Mouse (Mus musculus) ovary, postnatal 14 days (tissue): ENCODE measurements around the gene Scamp2.

Experiments
- DNase-seq: peaks from one replicate; pipeline ENCODE4 v3.0.0; 2022; ENCODE audit warnings: low spot score

Gene Scamp2

GRCm38 (mm10) chr9:57560861-57561710, at the start of gene Scamp2:
Gene Scamp2, plus strand, starts transcription at chr9:57560943.
- DNase-seq: peak; percentile 89

- DNase-seq: peak; percentile 58
These were observed 43.6 kb upstream of the Scamp2 start for GRCm38 (mm10) chr9:57517113-57517512.

- DNase-seq: no peak
These were observed 40.2 kb upstream of the Scamp2 start for GRCm38 (mm10) chr9:57520375-57521055.

GRCm38 (mm10) chr9:57521056-57521911, 39.5 kb upstream of the Scamp2 start, which contains the start of gene Cox5a:
Gene Cox5a, plus strand, starts transcription at chr9:57521274.
- peak; percentile 92 for DNase-seq

- no peak for DNase-seq
These were observed 38.5 kb upstream of the Scamp2 start for GRCm38 (mm10) chr9:57522114-57522860.

- no peak for DNase-seq
These were observed 37.9 kb upstream of the Scamp2 start for GRCm38 (mm10) chr9:57522861-57523246.

- no peak for DNase-seq
These were observed 37.0 kb upstream of the Scamp2 start for GRCm38 (mm10) chr9:57523754-57524153.

- no peak for DNase-seq
These were observed 36.3 kb upstream of the Scamp2 start for GRCm38 (mm10) chr9:57524439-57524838.

GRCm38 (mm10) chr9:57525516-57525915, 35.2 kb upstream of the Scamp2 start:
- no peak for DNase-seq

- DNase-seq: no peak
These were observed 34.3 kb upstream of the Scamp2 start for GRCm38 (mm10) chr9:57526435-57526834.

- DNase-seq: no peak
These were observed 28.8 kb upstream of the Scamp2 start for GRCm38 (mm10) chr9:57531946-57532345.

- DNase-seq: no peak
These were observed 24.4 kb upstream of the Scamp2 start for GRCm38 (mm10) chr9:57536362-57536761.

GRCm38 (mm10) chr9:57537044-57537727, 23.6 kb upstream of the Scamp2 start, which contains the start of gene Fam219b:
Gene Fam219b, plus strand, starts transcription at chr9:57537528.
- peak; percentile 89 for DNase-seq

GRCm38 (mm10) chr9:57537728-57538181, 23.0 kb upstream of the Scamp2 start:
- no peak for DNase-seq

GRCm38 (mm10) chr9:57539550-57539949, 21.2 kb upstream of the Scamp2 start:
- DNase-seq: no peak

- DNase-seq: peak; percentile 37
These were observed 19.4 kb upstream of the Scamp2 start for GRCm38 (mm10) chr9:57541312-57541711.

GRCm38 (mm10) chr9:57543951-57544350, 16.8 kb upstream of the Scamp2 start:
- no peak for DNase-seq

GRCm38 (mm10) chr9:57547287-57547686, 13.5 kb upstream of the Scamp2 start:
- peak; percentile 34 for DNase-seq

- no peak for DNase-seq
These were observed 12.9 kb upstream of the Scamp2 start for GRCm38 (mm10) chr9:57547869-57548268.

- DNase-seq: no peak
These were observed 11.6 kb upstream of the Scamp2 start for GRCm38 (mm10) chr9:57549186-57549585.
